Mouse (Mus musculus) heart, postnatal 36 days (tissue): ENCODE data around the gene Casp1. TPM values are rescaled to one million over a fixed set of nuclear protein-coding genes. Genes with fewer than 3 reads are reported as not detected.

Source experiments
- DNase-seq, 2 experiments: peaks; one replicate each; pipeline ENCODE4 v3.0.0; 2021 to 2022
- intact Hi-C: fragments of 180-260 bp; cut with DNase I; formaldehyde crosslinking; loops from one replicate; pipeline ENCODE4 v1.15.1; 2025
- total RNA-seq, 2 experiments: library from RNA; stranded (reverse); gene quantifications; 2 replicates each; pipeline ENCODE4 v1.2.3; 2021

The Casp1 gene
- 1 to 10 TPM in 1 of 2 experiments, under 1 TPM in 1; 0.97 to 1.7 TPM for total RNA-seq

GRCm38 (mm10) chr9:5298329-5299131 lies at the start of gene Casp1:
Gene Casp1, plus strand, starts transcription at chr9:5298517.
- DNase-seq, result no peak

GRCm38 (mm10) chr9:5263951-5264475 lies 34.3 kb upstream of the Casp1 start:
- intact Hi-C loops, result no loop called here
- DNase-seq, result no peak

More at GRCm38 (mm10) chr9:5298329-5299131, at the start of gene Casp1:
- intact Hi-C loops, result no loop called here

- intact Hi-C loops, result no loop called here
- DNase-seq, result no peak
These were observed 28.0 kb upstream of the Casp1 start for GRCm38 (mm10) chr9:5270274-5270673.

- intact Hi-C loops, result no loop called here
These were observed 27.4 kb upstream of the Casp1 start for GRCm38 (mm10) chr9:5270884-5271283.

GRCm38 (mm10) chr9:5271334-5271845 lies 26.9 kb upstream of the Casp1 start:
- DNase-seq, result no peak
- intact Hi-C loops, result no loop called here

More at GRCm38 (mm10) chr9:5270884-5271283, 27.4 kb upstream of the Casp1 start:
- no peak for DNase-seq

GRCm38 (mm10) chr9:5286071-5286470 lies 12.2 kb upstream of the Casp1 start:
- no peak for DNase-seq
- intact Hi-C loops, result no loop called here

GRCm38 (mm10) chr9:5286597-5286996 lies 11.7 kb upstream of the Casp1 start:
- intact Hi-C loops, result no loop called here

GRCm38 (mm10) chr9:5296354-5297237 lies 1.7 kb upstream of the Casp1 start:
- DNase-seq, result no peak
- intact Hi-C loops, result no loop called here

More at GRCm38 (mm10) chr9:5286597-5286996, 11.7 kb upstream of the Casp1 start:
- DNase-seq, result no peak

- DNase-seq, result no peak
- intact Hi-C loops, result no loop called here
These were observed 740 bp downstream of the Casp1 start for GRCm38 (mm10) chr9:5299132-5299381.

GRCm38 (mm10) chr9:5308561-5308960 lies 10.2 kb downstream of the Casp1 start, which contains the start of gene Casp4:
Gene Casp4, plus strand, starts transcription at chr9:5308828.
- peak; percentile 18 to 42 for DNase-seq
- intact Hi-C loops, result no loop called here

- no peak for DNase-seq
- intact Hi-C loops, result no loop called here
These were observed 11.8 kb downstream of the Casp1 start for GRCm38 (mm10) chr9:5310112-5310511.

- intact Hi-C loops, result no loop called here
- no peak for DNase-seq
These were observed 13.1 kb downstream of the Casp1 start for GRCm38 (mm10) chr9:5311435-5311834.

- DNase-seq, result no peak
- intact Hi-C loops, result no loop called here
These were observed 29.9 kb downstream of the Casp1 start for GRCm38 (mm10) chr9:5328204-5328603.

GRCm38 (mm10) chr9:5332441-5332840 lies 34.1 kb downstream of the Casp1 start:
- intact Hi-C loops, result no loop called here
- DNase-seq, result no peak

GRCm38 (mm10) chr9:5333422-5333821 lies 35.1 kb downstream of the Casp1 start:
- no peak for DNase-seq
- intact Hi-C loops, result no loop called here

- intact Hi-C loops, result no loop called here
- no peak for DNase-seq
These were observed 44.8 kb downstream of the Casp1 start for GRCm38 (mm10) chr9:5343092-5343491.

GRCm38 (mm10) chr9:5344090-5344489 lies 45.8 kb downstream of the Casp1 start:
- no peak for DNase-seq
- intact Hi-C loops, result no loop called here

- peak; percentile 29 to 33 for DNase-seq
- intact Hi-C loops, result no loop called here
These were observed 47.1 kb downstream of the Casp1 start, which contains the start of gene Casp12 for GRCm38 (mm10) chr9:5345291-5345898. Gene Casp12, plus strand, starts transcription at chr9:5345430.

- no peak for DNase-seq
- intact Hi-C loops, result no loop called here
These were observed 49.1 kb downstream of the Casp1 start for GRCm38 (mm10) chr9:5347381-5347780.

GRCm38 (mm10) chr9:5353673-5354072 lies 55.4 kb downstream of the Casp1 start:
- intact Hi-C loops, result no loop called here
- DNase-seq, result no peak

- DNase-seq, result no peak
These were observed 58.5 kb downstream of the Casp1 start for GRCm38 (mm10) chr9:5356801-5357200.

More at GRCm38 (mm10) chr9:5356801-5357200, 58.5 kb downstream of the Casp1 start:
- intact Hi-C loops, result no loop called here
